Mouse (Mus musculus) neural tube, embryonic 14.5 days (tissue): Measurements from ENCODE around the gene Akap11. TPM values are rescaled to one million over a fixed set of nuclear protein-coding genes. Genes with fewer than 3 reads are reported as not detected.

Source experiments
- ATAC-seq: fragments of 200-750 bp; cut with Nextera tagmentation; 2 replicates; pipeline ENCODE4 v1.8.0; 2017; ENCODE audit warnings: low read depth, mild to moderate bottlenecking, moderate TSS enrichment, moderate library complexity
- H3K27ac ChIP-seq: fragments of 300-500 bp; sonication (generic); 2 replicates; pipeline ENCODE4 v1.5.1; 2014; ENCODE audit warnings: low read depth, mild to moderate bottlenecking, control low read depth, low read length, moderate library complexity, mixed read lengths
- H3K27me3 ChIP-seq: fragments of 300-500 bp; sonication (generic); 2 replicates; pipeline ENCODE4 v1.6.1; 2014; ENCODE audit warnings: low read length; ENCODE audit not compliant: control insufficient read depth, insufficient read depth
- H3K36me3 ChIP-seq: fragments of 300-500 bp; sonication (generic); 2 replicates; pipeline ENCODE4 v1.6.1; 2014; ENCODE audit warnings: low read length, mixed read lengths; ENCODE audit not compliant: control insufficient read depth, insufficient read depth
- H3K4me1 ChIP-seq: fragments of 300-500 bp; sonication (generic); 2 replicates; pipeline ENCODE4 v1.6.1; 2014; ENCODE audit warnings: low read length; ENCODE audit not compliant: control insufficient read depth, insufficient read depth
- H3K4me2 ChIP-seq: fragments of 300-500 bp; sonication (generic); 2 replicates; pipeline ENCODE4 v1.6.1; 2014; ENCODE audit warnings: mild to moderate bottlenecking, low read depth, low read length, control low read depth
- H3K4me3 ChIP-seq: fragments of 300-500 bp; sonication (generic); 2 replicates; pipeline ENCODE4 v1.5.1; 2014; ENCODE audit warnings: low read depth, low read length, control low read depth, mixed read lengths
- H3K9ac ChIP-seq: fragments of 300-500 bp; sonication (generic); replicated peaks from 2 replicates; pipeline ENCODE4 v1.6.1; 2014; ENCODE audit warnings: low read depth, mild to moderate bottlenecking, control low read depth, low read length, mixed read lengths
- H3K9me3 ChIP-seq: fragments of 300-500 bp; sonication (generic); 2 replicates; pipeline ENCODE4 v1.6.1; 2016; ENCODE audit warnings: low read length; ENCODE audit not compliant: control insufficient read depth
- WGBS: fragments of 180-500 bp; shearing (Covaris S2); extraction: QIAGEN DNeasy Blood & Tissue Kit; methylation state at CpG from one replicate; pipeline ENCODE4 v1.1.7; 2014; 5-methylcytosine and 5-hydroxymethylcytosine counted together
- polyA plus RNA-seq: library from polyadenylated mRNA; unstranded; fragments of >200 nt; fragmentation: Nextera tagmentation; extraction: Ambion mirVana; gene quantifications from 2 replicates; pipeline ENCODE4 v1.2.1, GENCODE M21; 2014

Akap11 gene
- polyA plus RNA-seq, 1 experiment from 2014 or later, result 40.3 TPM

DNA sequence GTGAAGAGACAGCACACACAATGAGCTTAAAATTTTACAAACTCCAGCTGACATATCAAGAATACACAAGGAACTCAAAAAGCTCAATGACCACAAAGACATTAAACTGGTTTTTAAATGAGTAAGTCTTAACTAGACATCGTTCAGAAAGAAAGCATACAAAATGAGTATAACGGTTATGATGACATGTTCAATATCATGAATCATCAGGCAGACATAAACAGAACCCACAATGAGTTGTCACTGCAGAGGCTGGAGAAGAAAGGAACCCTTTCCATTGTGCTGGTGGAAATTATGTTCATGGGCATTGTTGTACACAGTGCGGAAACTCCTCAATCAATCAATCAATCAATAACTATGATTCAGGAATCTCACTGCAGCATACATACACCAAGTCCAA, 62.5 kb downstream of the Akap11 start:
- WGBS, result 92% methylated on average over 3 of the region's 3 CpGs
- H3K4me2 ChIP-seq, result no peak overlapping the region
- no peaks in the 10 kb centered on the region for H3K27me3 ChIP-seq
- no peak overlapping the region for H3K4me3 ChIP-seq
- H3K9me3 ChIP-seq, result no peaks in the 10 kb centered on the region
- H3K27ac ChIP-seq, result no peak overlapping the region
- H3K4me1 ChIP-seq, result no peaks in the 10 kb centered on the region
- H3K9ac ChIP-seq, result no peak overlapping the region
- no peaks in the 10 kb centered on the region for H3K36me3 ChIP-seq
- no peak for ATAC-seq

DNA sequence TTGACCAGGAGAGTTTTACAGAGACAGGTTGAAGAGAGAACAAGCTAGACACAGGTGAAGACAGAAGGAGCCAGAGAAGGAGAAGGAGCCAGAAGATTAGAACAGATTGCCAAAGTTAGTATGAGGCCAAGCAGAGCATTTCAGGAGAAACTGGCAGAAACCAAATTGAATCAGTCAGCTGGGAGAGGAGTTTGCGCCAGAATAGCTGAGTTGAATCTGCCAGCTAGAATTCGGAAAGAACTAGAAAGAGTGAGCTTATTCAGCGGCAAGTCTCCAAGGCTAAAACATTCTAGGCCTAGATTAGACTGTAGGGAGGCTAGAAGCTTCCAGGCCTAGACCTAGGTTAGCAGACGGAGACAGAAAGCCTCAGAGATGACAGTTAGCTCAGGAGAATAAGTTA, 65.9 kb downstream of the Akap11 start:
- no peaks in the 10 kb centered on the region for H3K9me3 ChIP-seq
- no peak overlapping the region for H3K27ac ChIP-seq
- no peaks in the 10 kb centered on the region for H3K36me3 ChIP-seq
- 93% methylated on average over 4 of the region's 4 CpGs for WGBS
- ATAC-seq, result no peak
- no peaks in the 10 kb centered on the region for H3K27me3 ChIP-seq
- no peak overlapping the region for H3K4me3 ChIP-seq
- no peak overlapping the region for H3K4me2 ChIP-seq
- no peaks in the 10 kb centered on the region for H3K4me1 ChIP-seq
- no peak overlapping the region for H3K9ac ChIP-seq

DNA sequence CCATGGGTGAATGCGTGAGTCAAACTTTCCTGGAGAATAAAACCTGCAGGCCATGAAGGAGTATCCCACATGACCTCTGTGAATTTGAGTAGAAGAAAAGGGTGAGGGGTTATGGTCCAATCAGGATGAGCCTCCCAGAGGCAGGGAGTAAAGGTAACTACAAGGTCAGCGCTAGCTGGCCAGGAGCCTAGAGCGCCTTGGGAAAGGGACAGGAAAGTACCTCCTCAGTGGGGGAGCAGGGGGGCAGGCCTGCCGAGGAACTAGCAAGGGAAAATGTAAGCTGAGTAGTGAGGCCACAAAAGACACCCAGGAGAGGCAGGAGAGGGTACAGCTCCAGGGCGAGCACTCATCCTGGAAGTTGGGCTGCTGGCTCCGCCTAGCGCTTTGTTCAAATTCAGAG, 67.6 kb downstream of the Akap11 start:
- H3K36me3 ChIP-seq, result no peaks in the 10 kb centered on the region
- H3K4me2 ChIP-seq, result no peak overlapping the region
- H3K4me3 ChIP-seq, result no peak overlapping the region
- WGBS, result 79% methylated on average over 7 of the region's 7 CpGs
- H3K9me3 ChIP-seq, result no peaks in the 10 kb centered on the region
- ATAC-seq, result no peak
- H3K27ac ChIP-seq, result no peak overlapping the region
- H3K4me1 ChIP-seq, result no peaks in the 10 kb centered on the region
- H3K27me3 ChIP-seq, result no peaks in the 10 kb centered on the region
- H3K9ac ChIP-seq, result no peak overlapping the region

DNA sequence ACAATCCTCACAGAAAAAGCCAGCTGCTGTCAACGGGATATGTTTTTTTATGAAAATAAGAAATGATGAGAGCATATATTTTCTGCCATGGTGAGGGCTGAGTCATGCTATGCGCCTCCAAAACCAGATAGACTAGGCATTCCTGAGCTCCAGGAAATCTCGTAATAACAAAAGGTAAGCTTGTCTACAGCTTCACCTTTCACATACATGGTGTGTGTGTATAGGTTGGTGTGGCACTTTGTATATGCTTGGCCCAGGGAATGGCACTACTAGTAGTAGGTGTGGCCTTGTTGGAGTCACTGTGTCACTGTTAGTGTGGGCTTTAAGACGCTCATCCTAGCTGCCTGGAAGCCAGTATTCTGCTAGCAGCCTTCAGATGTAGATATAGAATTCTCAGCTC, 68.6 kb downstream of the Akap11 start:
- ATAC-seq, result no peak
- no peak overlapping the region for H3K4me3 ChIP-seq
- no peaks in the 10 kb centered on the region for H3K4me1 ChIP-seq
- H3K27ac ChIP-seq, result no peak overlapping the region
- H3K4me2 ChIP-seq, result no peak overlapping the region
- no peaks in the 10 kb centered on the region for H3K27me3 ChIP-seq
- no peak overlapping the region for H3K9ac ChIP-seq
- 90% methylated on average over 4 of the region's 4 CpGs for WGBS
- H3K36me3 ChIP-seq, result no peaks in the 10 kb centered on the region
- no peaks in the 10 kb centered on the region for H3K9me3 ChIP-seq

DNA sequence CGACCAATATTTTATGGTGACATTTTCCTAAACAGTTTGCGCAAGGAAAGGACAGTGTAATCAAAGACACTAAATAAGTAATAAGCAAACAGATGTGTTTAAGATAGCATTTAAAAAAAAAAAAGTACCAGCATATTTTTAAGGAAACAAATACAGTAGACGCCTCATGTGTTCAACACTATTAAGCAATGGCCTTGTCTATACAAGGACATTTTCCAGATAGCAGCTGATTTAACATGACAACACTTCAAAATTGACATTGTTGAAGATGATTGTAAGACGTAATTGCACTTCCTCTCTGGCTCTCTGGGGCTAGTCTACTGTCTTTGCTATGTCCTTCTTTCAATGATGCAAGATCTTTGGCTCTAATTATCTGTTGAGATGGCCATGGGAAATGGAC, 72.3 kb downstream of the Akap11 start:
- Histone ChIP-seq H3K27ac (no peak overlapping the region), H3K36me3 (no peaks in the 10 kb centered on the region), H3K4me3 (no peak overlapping the region), H3K9ac (no peak overlapping the region), H3K4me2 (no peak overlapping the region), H3K4me1 (no peaks in the 10 kb centered on the region), H3K27me3 (no peaks in the 10 kb centered on the region), H3K9me3 (no peaks in the 10 kb centered on the region)
- WGBS, result 87% methylated on average over 4 of the region's 4 CpGs
- ATAC-seq, result no peak

DNA sequence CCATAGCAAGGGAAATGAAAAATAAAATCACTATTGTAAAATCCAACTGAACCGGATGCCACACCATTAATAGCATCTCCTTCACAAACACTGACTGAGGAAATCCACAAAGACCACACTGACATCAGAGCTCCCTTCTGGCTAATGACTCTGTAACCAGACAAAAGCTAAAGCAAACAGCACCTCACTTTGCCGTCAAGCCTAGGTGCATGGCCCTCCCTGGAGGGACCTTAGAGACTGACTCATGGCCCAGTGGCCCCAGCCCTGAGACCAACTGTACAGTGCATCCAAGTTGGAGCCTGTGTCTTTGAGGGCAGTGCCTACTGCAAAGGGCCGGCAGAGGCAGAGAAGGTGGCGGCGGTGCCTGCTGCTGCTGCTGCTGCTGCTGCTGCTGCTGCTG, 77.5 kb downstream of the Akap11 start:
- no peaks in the 10 kb centered on the region for H3K4me1 ChIP-seq
- no peaks in the 10 kb centered on the region for H3K27me3 ChIP-seq
- no peaks in the 10 kb centered on the region for H3K9me3 ChIP-seq
- WGBS, result 63% methylated on average over 5 of the region's 5 CpGs
- no peak overlapping the region for H3K4me2 ChIP-seq
- no peaks in the 10 kb centered on the region for H3K36me3 ChIP-seq
- ATAC-seq, result no peak
- no peak overlapping the region for H3K4me3 ChIP-seq
- H3K27ac ChIP-seq, result no peak overlapping the region
- H3K9ac ChIP-seq, result no peak overlapping the region

DNA sequence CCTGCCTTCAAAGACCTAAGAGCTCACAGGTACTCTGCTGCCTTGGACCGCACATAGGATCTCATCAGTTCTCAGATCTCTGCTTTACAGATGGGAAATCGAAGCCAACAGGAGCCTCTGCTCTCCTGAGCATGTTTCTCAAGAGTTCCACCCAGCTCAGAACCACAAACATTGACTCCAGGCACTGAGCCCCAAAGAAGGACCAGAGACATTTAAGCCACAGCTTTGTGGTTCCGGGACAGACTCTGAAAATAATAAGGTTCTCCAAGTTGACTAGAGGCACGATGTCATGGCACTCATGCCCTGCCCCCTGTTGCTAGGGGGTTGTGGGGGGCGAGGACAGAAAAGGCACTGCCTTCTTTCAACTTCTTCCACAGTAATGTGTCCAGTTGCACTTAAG, 77.9 kb downstream of the Akap11 start:
- no peaks in the 10 kb centered on the region for H3K9me3 ChIP-seq
- no peak for ATAC-seq
- H3K4me2 ChIP-seq, result no peak overlapping the region
- H3K27ac ChIP-seq, result no peak overlapping the region
- H3K27me3 ChIP-seq, result no peaks in the 10 kb centered on the region
- H3K36me3 ChIP-seq, result no peaks in the 10 kb centered on the region
- no peaks in the 10 kb centered on the region for H3K4me1 ChIP-seq
- WGBS, result 68% methylated on average over 5 of the region's 5 CpGs
- no peak overlapping the region for H3K9ac ChIP-seq
- no peak overlapping the region for H3K4me3 ChIP-seq

DNA sequence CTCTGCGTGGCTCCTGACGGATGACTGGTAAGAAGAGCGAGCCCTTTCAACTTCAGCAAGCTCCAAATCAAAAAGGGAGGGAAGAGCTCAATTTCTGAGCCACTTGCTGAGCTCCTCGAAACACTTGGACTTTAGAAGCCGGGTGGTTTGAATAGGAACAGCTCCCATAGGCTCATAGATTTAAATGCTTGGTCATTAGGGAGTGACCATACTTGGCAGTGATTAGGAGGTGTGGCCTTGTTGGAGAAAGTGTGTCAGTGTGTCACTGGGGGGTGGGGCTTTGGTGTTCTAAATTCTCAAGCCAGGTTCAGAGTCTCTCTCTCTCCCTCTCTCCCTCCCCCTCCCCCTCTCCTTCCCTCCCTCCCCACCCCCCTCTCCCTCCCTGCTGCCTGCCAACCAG, 81.6 kb downstream of the Akap11 start:
- 88% methylated on average over 5 of the region's 5 CpGs for WGBS
- Histone ChIP-seq H3K27me3 (no peaks in the 10 kb centered on the region), H3K4me3 (no peak overlapping the region), H3K4me1 (no peaks in the 10 kb centered on the region), H3K9ac (no peak overlapping the region), H3K27ac (no peak overlapping the region), H3K36me3 (no peaks in the 10 kb centered on the region), H3K4me2 (no peak overlapping the region), H3K9me3 (no peaks in the 10 kb centered on the region; the same call in 1 of the 2 replicates)
- ATAC-seq, result no peak

DNA sequence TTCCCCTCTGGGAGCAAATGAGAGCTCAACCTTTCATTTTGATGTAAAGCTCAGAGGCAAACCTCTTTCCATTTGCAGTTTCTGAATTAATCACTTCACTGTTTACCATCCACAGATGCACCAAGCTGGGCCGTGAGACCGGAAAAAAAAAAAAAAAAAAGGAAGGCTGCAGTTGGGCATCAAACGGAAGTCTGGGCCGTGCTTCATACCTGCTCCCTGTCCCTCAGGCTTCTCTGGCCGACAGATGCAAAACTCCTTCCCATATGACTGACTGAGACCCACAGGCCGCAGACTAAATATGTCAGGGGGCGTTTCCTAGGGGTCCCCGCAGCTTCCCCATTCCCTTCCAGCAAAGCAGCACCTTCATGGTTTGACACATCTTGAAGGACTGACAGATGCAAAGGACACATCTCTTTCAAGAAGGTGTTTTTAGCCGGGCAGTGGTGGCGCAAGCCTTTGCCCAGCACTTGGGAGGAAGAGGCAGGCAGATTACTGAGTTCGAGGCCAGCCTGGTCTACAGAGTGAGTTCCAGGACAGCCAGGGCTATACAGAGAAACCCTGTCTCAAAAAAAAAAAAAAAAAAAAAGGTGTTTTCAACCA, 87.7 kb downstream of the Akap11 start:
- Histone ChIP-seq H3K36me3 (no peaks in the 10 kb centered on the region), H3K4me1 (no peaks in the 10 kb centered on the region), H3K27me3 (no peaks in the 10 kb centered on the region), H3K27ac (no peak overlapping the region), H3K4me3 (no peak overlapping the region), H3K9ac (no peak overlapping the region), H3K9me3 (no peaks in the 10 kb centered on the region; the same call in 1 of the 2 replicates), H3K4me2 (no peak overlapping the region)
- ATAC-seq, result no peak
- 82% methylated on average over 11 of the region's 11 CpGs for WGBS
